Mouse (Mus musculus): ENCODE measurements around the gene Wnt3a.

The Wnt3a gene

GRCm38 (mm10) chr11:59263870-59264563, 26.5 kb downstream of the Wnt3a start:
- peak; percentile 77 for DNase-seq (ENCODE audit: extremely low spot score, low spot score)

GRCm38 (mm10) chr11:59262308-59262707, 28.2 kb downstream of the Wnt3a start:
- no peak for DNase-seq (ENCODE audit: extremely low spot score, low spot score)

GRCm38 (mm10) chr11:59260706-59261493, 29.7 kb downstream of the Wnt3a start:
- DNase-seq (ENCODE audit: extremely low spot score, low spot score), result no peak

GRCm38 (mm10) chr11:59259647-59260046, 30.9 kb downstream of the Wnt3a start:
- DNase-seq (ENCODE audit: extremely low spot score, low spot score), result no peak

- no peak for DNase-seq (ENCODE audit: extremely low spot score, low spot score)
Measured at GRCm38 (mm10) chr11:59248101-59248500, 42.5 kb downstream of the Wnt3a start.

- no peak for DNase-seq (ENCODE audit: extremely low spot score, low spot score)
Measured at GRCm38 (mm10) chr11:59243856-59244255, 46.7 kb downstream of the Wnt3a start.

GRCm38 (mm10) chr11:59241841-59242240, 48.7 kb downstream of the Wnt3a start:
- DNase-seq (ENCODE audit: extremely low spot score, low spot score), result no peak

- DNase-seq (ENCODE audit: extremely low spot score, low spot score), result no peak
Measured at GRCm38 (mm10) chr11:59239796-59240195, 50.8 kb downstream of the Wnt3a start.

GRCm38 (mm10) chr11:59239428-59239785, 51.1 kb downstream of the Wnt3a start:
- peak; percentile 19 for DNase-seq (ENCODE audit: extremely low spot score, low spot score)

GRCm38 (mm10) chr11:59238525-59239427, 51.8 kb downstream of the Wnt3a start:
- peak; percentile 68 for DNase-seq (ENCODE audit: extremely low spot score, low spot score)

- no peak for DNase-seq (ENCODE audit: extremely low spot score, low spot score)
Measured at GRCm38 (mm10) chr11:59232797-59233196, 57.8 kb downstream of the Wnt3a start.

GRCm38 (mm10) chr11:59230144-59230760, 60.3 kb downstream of the Wnt3a start:
- peak; percentile 67 for DNase-seq (ENCODE audit: extremely low spot score, low spot score)

- peak; percentile 95 for DNase-seq (ENCODE audit: extremely low spot score, low spot score)
Measured at GRCm38 (mm10) chr11:59228122-59228953, 62.2 kb downstream of the Wnt3a start, which contains the start of gene Arf1. Gene Arf1 (minus strand): TSS chr11:59228270.

GRCm38 (mm10) chr11:59227604-59228121, 62.9 kb downstream of the Wnt3a start:
- DNase-seq (ENCODE audit: extremely low spot score, low spot score), result no peak

GRCm38 (mm10) chr11:59226787-59227603, 63.6 kb downstream of the Wnt3a start:
- no peak for DNase-seq (ENCODE audit: extremely low spot score, low spot score)

GRCm38 (mm10) chr11:59226251-59226650, 64.3 kb downstream of the Wnt3a start:
- no peak for DNase-seq (ENCODE audit: extremely low spot score, low spot score)

GRCm38 (mm10) chr11:59225167-59225566, 65.4 kb downstream of the Wnt3a start:
- no peak for DNase-seq (ENCODE audit: extremely low spot score, low spot score)

GRCm38 (mm10) chr11:59224470-59224869, 66.1 kb downstream of the Wnt3a start:
- DNase-seq (ENCODE audit: extremely low spot score, low spot score), result no peak

GRCm38 (mm10) chr11:59224025-59224424, 66.5 kb downstream of the Wnt3a start:
- no peak for DNase-seq (ENCODE audit: extremely low spot score, low spot score)

Data from neural tube, embryonic 10.5 days (tissue).